Mouse (Mus musculus): ENCODE measurements around the gene Sdk1. TPM values are rescaled to one million over a fixed set of nuclear protein-coding genes. Genes with fewer than 3 reads are reported as not detected.

Gene Sdk1
- total and polyA plus RNA-seq, 3 experiments = 0.33 to 1.0 (median 0.94) TPM

- 0 out of 2 replicates have a peak, but pooled peaks cover 2% of the 10 kb centered on the region for H3K4me1 ChIP-seq (ENCODE audit: control insufficient read depth, insufficient read depth, low read length)
- H3K9ac ChIP-seq (ENCODE audit: low read depth, low read length) = no peak overlapping the region
- H3K79me2 ChIP-seq (replicated peaks; ENCODE audit: control insufficient read depth, insufficient read depth, low read length) = no peaks in the 10 kb centered on the region
- H3K4me3 ChIP-seq = no peak overlapping the region
- 82% methylated on average over 2 of the region's 2 CpGs for whole genome bisulfite sequencing
- DNase-seq = no peak
- H3K27ac ChIP-seq = no peak overlapping the region
- H3K36me3 ChIP-seq (ENCODE audit: control insufficient read depth, insufficient read depth, low read length) = no peaks in the 10 kb centered on the region
- no peaks in the 10 kb centered on the region for H3K27me3 ChIP-seq (ENCODE audit: control insufficient read depth, insufficient read depth, low read length)
- TF ChIP-seq CTCF (IDR thresholded peaks at IDR 0.05) (no peak), POLR2A (IDR thresholded peaks at IDR 0.05; ENCODE audit: insufficient read depth, low read depth, low read length) (no peak), EP300 (IDR thresholded peaks at IDR 0.05; ENCODE audit: insufficient read depth, low read depth, low read length) (no peak)
- intact Hi-C loops (cut with DNase I) = no loop called here
These were observed 63.4 kb downstream of the Sdk1 start for GRCm38 (mm10) chr5:141304706-141305105.

DNA sequence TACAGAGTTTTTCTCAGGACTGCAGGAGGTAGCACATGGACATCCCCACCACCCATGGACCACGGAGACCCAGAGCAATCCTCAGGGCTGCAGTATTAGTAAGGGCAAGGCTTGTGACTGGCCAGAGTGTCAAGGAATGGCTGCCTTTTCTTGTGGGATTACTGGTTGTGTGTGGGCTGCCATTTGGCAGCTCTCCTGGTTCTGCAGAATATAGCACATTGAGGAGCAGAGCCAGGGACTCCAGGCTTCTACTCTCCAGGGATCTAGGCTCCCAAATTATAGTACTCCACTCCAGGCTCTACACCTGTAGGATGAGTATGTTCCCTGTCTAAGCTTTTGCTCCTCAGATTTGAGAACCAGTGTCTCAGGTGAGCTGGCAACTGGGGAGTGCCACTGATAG is 69.4 kb downstream of the Sdk1 start:
- intact Hi-C loops (cut with DNase I) = no loop called here
- peak; percentile 6 to 17 for DNase-seq
- no peak overlapping the region for H3K9ac ChIP-seq (ENCODE audit: low read depth, low read length)
- no peak overlapping the region for H3K4me3 ChIP-seq
- H3K79me2 ChIP-seq (replicated peaks; ENCODE audit: control insufficient read depth, insufficient read depth, low read length) = no peaks in the 10 kb centered on the region
- H3K4me1 ChIP-seq (ENCODE audit: control insufficient read depth, insufficient read depth, low read length) = no peaks in the 10 kb centered on the region
- H3K27me3 ChIP-seq (ENCODE audit: control insufficient read depth, insufficient read depth, low read length) = no peaks in the 10 kb centered on the region
- TF ChIP-seq POLR2A (IDR thresholded peaks at IDR 0.05; ENCODE audit: insufficient read depth, low read depth, low read length) = no peak
- no peak for TF ChIP-seq EP300 (IDR thresholded peaks at IDR 0.05; ENCODE audit: insufficient read depth, low read depth, low read length)
- no peak for TF ChIP-seq CTCF (IDR thresholded peaks at IDR 0.05)
- H3K27ac ChIP-seq = no peak overlapping the region
- no peaks in the 10 kb centered on the region for H3K36me3 ChIP-seq (ENCODE audit: control insufficient read depth, insufficient read depth, low read length)
- WGBS = 79% methylated on average over 1 of the region's 1 CpGs

- no peak for TF ChIP-seq POLR2A (IDR thresholded peaks at IDR 0.05; ENCODE audit: insufficient read depth, low read depth, low read length)
- TF ChIP-seq CTCF (IDR thresholded peaks at IDR 0.05) = no peak
- TF ChIP-seq EP300 (IDR thresholded peaks at IDR 0.05; ENCODE audit: insufficient read depth, low read depth, low read length) = no peak
- Histone ChIP-seq H3K4me1 (ENCODE audit: control insufficient read depth, insufficient read depth, low read length) (no peaks in the 10 kb centered on the region), H3K79me2 (replicated peaks; ENCODE audit: control insufficient read depth, insufficient read depth, low read length) (no peaks in the 10 kb centered on the region), H3K27ac (no peak overlapping the region), H3K9ac (ENCODE audit: low read depth, low read length) (no peak overlapping the region), H3K4me3 (no peak overlapping the region), H3K27me3 (ENCODE audit: control insufficient read depth, insufficient read depth, low read length) (no peaks in the 10 kb centered on the region), H3K36me3 (ENCODE audit: control insufficient read depth, insufficient read depth, low read length) (no peaks in the 10 kb centered on the region)
- WGBS = 72% methylated on average over 2 of the region's 2 CpGs
- intact Hi-C loops (cut with DNase I) = no loop called here
- no peak for DNase-seq
These were observed 70.5 kb downstream of the Sdk1 start for GRCm38 (mm10) chr5:141311801-141312200.

GRCm38 (mm10) chr5:141312305-141312704 is 71.0 kb downstream of the Sdk1 start:
- H3K27me3 ChIP-seq (ENCODE audit: control insufficient read depth, insufficient read depth, low read length) = no peaks in the 10 kb centered on the region
- 75% methylated on average over 4 of the region's 4 CpGs for WGBS
- DNase-seq = no peak
- no peak overlapping the region for H3K27ac ChIP-seq
- TF ChIP-seq EP300 (IDR thresholded peaks at IDR 0.05; ENCODE audit: insufficient read depth, low read depth, low read length) (no peak), CTCF (IDR thresholded peaks at IDR 0.05) (no peak), POLR2A (IDR thresholded peaks at IDR 0.05; ENCODE audit: insufficient read depth, low read depth, low read length) (no peak)
- intact Hi-C loops (cut with DNase I) = no loop called here
- no peaks in the 10 kb centered on the region for H3K36me3 ChIP-seq (ENCODE audit: control insufficient read depth, insufficient read depth, low read length)
- no peaks in the 10 kb centered on the region for H3K79me2 ChIP-seq (replicated peaks; ENCODE audit: control insufficient read depth, insufficient read depth, low read length)
- no peak overlapping the region for H3K4me3 ChIP-seq
- no peak overlapping the region for H3K9ac ChIP-seq (ENCODE audit: low read depth, low read length)
- H3K4me1 ChIP-seq (ENCODE audit: control insufficient read depth, insufficient read depth, low read length) = no peaks in the 10 kb centered on the region

GRCm38 (mm10) chr5:141317095-141317494 is 75.8 kb downstream of the Sdk1 start:
- DNase-seq = no peak
- no peak overlapping the region for H3K4me3 ChIP-seq
- no peaks in the 10 kb centered on the region for H3K79me2 ChIP-seq (replicated peaks; ENCODE audit: control insufficient read depth, insufficient read depth, low read length)
- H3K4me1 ChIP-seq (ENCODE audit: control insufficient read depth, insufficient read depth, low read length) = no peaks in the 10 kb centered on the region
- no peaks in the 10 kb centered on the region for H3K27me3 ChIP-seq (ENCODE audit: control insufficient read depth, insufficient read depth, low read length)
- no peaks in the 10 kb centered on the region for H3K36me3 ChIP-seq (ENCODE audit: control insufficient read depth, insufficient read depth, low read length)
- no peak overlapping the region for H3K27ac ChIP-seq
- intact Hi-C loops (cut with DNase I) = no loop called here
- WGBS = 69% methylated on average over 4 of the region's 4 CpGs
- TF ChIP-seq EP300 (IDR thresholded peaks at IDR 0.05; ENCODE audit: insufficient read depth, low read depth, low read length) (no peak), CTCF (IDR thresholded peaks at IDR 0.05) (no peak), POLR2A (IDR thresholded peaks at IDR 0.05; ENCODE audit: insufficient read depth, low read depth, low read length) (no peak)
- H3K9ac ChIP-seq (ENCODE audit: low read depth, low read length) = no peak overlapping the region

DNA sequence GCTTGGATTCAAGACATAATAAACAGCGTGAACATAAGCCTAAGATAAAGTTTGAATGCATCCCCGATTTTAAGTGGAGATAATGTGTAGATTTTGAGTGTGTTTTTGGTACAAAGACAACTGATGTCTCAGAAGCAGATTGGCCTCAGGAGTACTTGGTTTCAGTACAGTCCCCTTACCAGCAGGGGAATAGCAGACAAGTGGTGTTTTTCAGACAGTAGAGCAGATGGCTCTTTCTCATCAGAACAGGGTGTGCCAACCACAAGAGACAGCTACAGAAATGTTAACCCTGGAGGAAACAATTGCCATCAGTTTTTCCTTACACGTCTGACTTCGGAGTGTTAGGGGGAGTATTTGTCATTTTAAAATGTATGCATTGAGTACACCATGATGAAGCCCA is 83.6 kb downstream of the Sdk1 start:
- TF ChIP-seq POLR2A (IDR thresholded peaks at IDR 0.05; ENCODE audit: insufficient read depth, low read depth, low read length) = no peak
- TF ChIP-seq CTCF (IDR thresholded peaks at IDR 0.05) = 0 out of 2 replicates have a peak, but pooled peaks have one; percentile 3
- H3K27me3 ChIP-seq (ENCODE audit: control insufficient read depth, insufficient read depth, low read length) = no peaks in the 10 kb centered on the region
- no peak overlapping the region for H3K9ac ChIP-seq (ENCODE audit: low read depth, low read length)
- H3K36me3 ChIP-seq (ENCODE audit: control insufficient read depth, insufficient read depth, low read length) = no peaks in the 10 kb centered on the region
- no peak for DNase-seq
- no peaks in the 10 kb centered on the region for H3K4me1 ChIP-seq (ENCODE audit: control insufficient read depth, insufficient read depth, low read length)
- no peak overlapping the region for H3K4me3 ChIP-seq
- 52% methylated on average over 4 of the region's 4 CpGs for WGBS
- intact Hi-C loops (cut with DNase I) = no loop called here
- H3K27ac ChIP-seq = no peak overlapping the region
- no peaks in the 10 kb centered on the region for H3K79me2 ChIP-seq (replicated peaks; ENCODE audit: control insufficient read depth, insufficient read depth, low read length)

Data from heart, adult 2 months (tissue).